Mouse (Mus musculus) testis, adult 2 months (tissue): ENCODE results near the gene Samd15. TPM values are rescaled to one million over a fixed set of nuclear protein-coding genes. Genes with fewer than 3 reads are reported as not detected.
"Not testable (repeated sequence)": the region's sequence is repeated elsewhere in the genome, so short reads cannot be mapped to it uniquely, and the experiment has no call there.

ENCODE experiments used
- H3K27ac ChIP-seq: fragments of 200-500 bp; 2 replicates; pipeline ENCODE4 v1.5.1; 2012; ENCODE audit warnings: low read depth, low read length; ENCODE audit not compliant: control insufficient read depth, insufficient read depth
- H3K27me3 ChIP-seq: fragments of 200-500 bp; 2 replicates; pipeline ENCODE4 v1.6.1; 2012; ENCODE audit warnings: mild to moderate bottlenecking, low read length, moderate library complexity; ENCODE audit not compliant: control insufficient read depth, insufficient read depth
- H3K36me3 ChIP-seq: fragments of 200-500 bp; 2 replicates; pipeline ENCODE4 v1.6.1; 2012; ENCODE audit warnings: mild to moderate bottlenecking, low read length; ENCODE audit not compliant: control insufficient read depth, insufficient read depth
- H3K4me1 ChIP-seq: fragments of 200-500 bp; 2 replicates; pipeline ENCODE4 v1.6.1; 2012; ENCODE audit warnings: low read length; ENCODE audit not compliant: control insufficient read depth, insufficient read depth
- H3K4me3 ChIP-seq: fragments of 200-500 bp; 2 replicates; pipeline ENCODE4 v1.5.1; 2012; ENCODE audit warnings: low read depth, mild to moderate bottlenecking, low read length, moderate library complexity, mixed read lengths; ENCODE audit not compliant: control insufficient read depth
- CTCF ChIP-seq: fragments of 200-500 bp; IDR thresholded peaks from 2 replicates; pipeline ENCODE4 v1.5.1; 2012; ENCODE audit warnings: low read depth, mild to moderate bottlenecking, inconsistent platforms, low read length, moderate library complexity; ENCODE audit not compliant: control insufficient read depth, insufficient read depth, insufficient replicate concordance
- POLR2A ChIP-seq: fragments of 200-500 bp; IDR thresholded peaks from 2 replicates; pipeline ENCODE4 v1.6.1; 2012; ENCODE audit warnings: low read depth, mild to moderate bottlenecking, inconsistent platforms, low read length, moderate library complexity; ENCODE audit not compliant: control insufficient read depth
- polyA plus RNA-seq: library from polyadenylated mRNA; depleted of rRNA; stranded (reverse); fragments of >200 nt; gene quantifications from 2 replicates; pipeline ENCODE4 v1.2.3, GENCODE M21; 2012

The Samd15 gene
- polyA plus RNA-seq, 1 experiment: 20.3 TPM

DNA sequence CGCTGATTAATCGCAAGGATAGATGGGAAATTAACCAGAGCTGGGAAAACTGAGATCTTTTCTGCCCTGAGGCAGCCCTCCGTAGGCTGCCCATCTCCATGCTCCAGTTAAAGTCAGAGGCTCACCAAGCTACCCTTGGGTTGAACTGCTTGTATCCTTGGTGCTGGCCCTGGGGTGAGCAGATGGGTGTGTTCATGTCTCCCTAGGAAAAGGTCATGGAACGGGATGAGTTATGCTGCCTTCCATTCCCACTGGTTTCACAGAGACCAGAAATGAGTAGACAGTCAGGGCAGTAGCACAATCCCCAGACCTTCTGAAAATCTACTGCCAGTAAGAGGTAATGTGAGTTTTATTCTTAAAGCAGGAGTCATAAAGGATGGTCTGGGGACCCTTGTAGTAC lies 21.9 kb upstream of the Samd15 start:
- no peak overlapping the region for H3K27ac ChIP-seq
- TF ChIP-seq CTCF (no peak), POLR2A (no peak)
- no peaks in the 10 kb centered on the region for H3K27me3 ChIP-seq

DNA sequence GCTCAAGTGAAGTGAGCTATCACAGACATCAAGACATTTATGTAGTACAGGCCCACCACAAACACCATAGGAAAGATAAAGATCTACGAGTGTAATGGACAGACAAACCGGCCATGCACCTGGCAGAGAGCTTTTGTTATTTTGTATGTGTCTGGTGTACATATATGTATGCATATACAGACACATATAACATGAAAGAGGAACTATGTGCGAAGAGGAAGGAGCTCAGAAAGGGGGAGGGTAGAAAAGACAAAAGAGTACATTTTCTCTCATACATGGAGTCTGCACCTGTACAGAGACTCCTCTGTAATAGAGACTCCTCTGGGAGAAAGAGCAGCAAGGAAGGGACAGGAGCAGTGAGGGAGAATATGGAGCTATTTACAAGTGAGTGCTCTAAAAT lies 6.5 kb upstream of the Samd15 start:
- Histone ChIP-seq H3K27ac (no peak overlapping the region), H3K36me3 (no peaks in the 10 kb centered on the region), H3K27me3 (no peaks in the 10 kb centered on the region), H3K4me3 (no peak overlapping the region), H3K4me1 (0 out of 2 replicates have a peak, but pooled peaks cover 2% of the 10 kb centered on the region)
- TF ChIP-seq CTCF: no peak
- no peak for TF ChIP-seq POLR2A

More for the DNA sequence above, 21.9 kb upstream of the Samd15 start:
- no peak overlapping the region for H3K4me3 ChIP-seq
- no peaks in the 10 kb centered on the region for H3K4me1 ChIP-seq
- no peaks in the 10 kb centered on the region for H3K36me3 ChIP-seq

DNA sequence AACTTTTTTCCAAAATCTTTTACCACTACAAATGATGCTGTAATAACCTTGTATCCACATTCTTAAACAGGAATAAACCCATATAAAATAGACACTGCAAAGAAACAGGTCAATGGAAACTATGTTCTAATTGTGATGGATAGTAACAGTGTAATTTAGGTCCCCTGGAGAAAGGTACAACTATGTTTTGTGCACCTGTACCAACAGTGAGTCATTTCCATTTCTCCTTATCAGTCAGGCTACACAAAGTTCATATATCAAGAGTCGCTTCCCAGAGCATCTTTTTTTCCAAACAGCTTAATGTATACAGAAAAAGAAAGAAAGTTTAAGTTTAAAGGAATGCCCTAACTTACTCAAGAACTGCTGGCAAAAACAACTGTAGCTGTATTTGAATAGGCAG lies 4.5 kb upstream of the Samd15 start:
- H3K4me1 ChIP-seq: peaks cover 4% of the 10 kb centered on the region; the same call in 1 of the 2 replicates
- no peaks in the 10 kb centered on the region for H3K36me3 ChIP-seq
- H3K4me3 ChIP-seq: no peak overlapping the region
- H3K27ac ChIP-seq: no peak overlapping the region
- TF ChIP-seq POLR2A (no peak), CTCF (no peak)
- H3K27me3 ChIP-seq: no peaks in the 10 kb centered on the region

DNA sequence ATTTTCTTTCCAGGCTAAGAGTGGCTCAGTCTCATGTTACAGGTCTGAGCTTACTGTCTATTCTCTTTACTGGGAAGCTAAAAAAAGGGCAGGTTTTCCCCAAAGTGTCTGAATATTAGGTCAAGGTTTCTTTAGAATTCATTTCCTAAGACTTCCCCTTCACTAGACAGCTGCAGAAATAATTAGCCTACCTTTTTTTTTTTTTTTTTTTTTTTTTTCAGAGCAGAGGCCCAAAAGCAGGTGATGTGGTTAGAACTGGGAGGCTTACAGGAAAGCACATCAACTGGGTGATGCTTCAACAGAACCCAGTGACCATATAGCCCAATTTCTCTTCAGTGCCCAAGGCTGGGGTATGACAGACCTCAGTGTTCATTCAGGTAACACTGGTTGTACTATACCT lies 3.2 kb upstream of the Samd15 start:
- Histone ChIP-seq H3K36me3 (no peaks in the 10 kb centered on the region; the same call in 1 of the 2 replicates), H3K4me3 (no peak overlapping the region), H3K27ac (no peak overlapping the region), H3K27me3 (no peaks in the 10 kb centered on the region), H3K4me1 (peaks cover 4% of the 10 kb centered on the region; the same call in 1 of the 2 replicates)
- TF ChIP-seq POLR2A: no peak

DNA sequence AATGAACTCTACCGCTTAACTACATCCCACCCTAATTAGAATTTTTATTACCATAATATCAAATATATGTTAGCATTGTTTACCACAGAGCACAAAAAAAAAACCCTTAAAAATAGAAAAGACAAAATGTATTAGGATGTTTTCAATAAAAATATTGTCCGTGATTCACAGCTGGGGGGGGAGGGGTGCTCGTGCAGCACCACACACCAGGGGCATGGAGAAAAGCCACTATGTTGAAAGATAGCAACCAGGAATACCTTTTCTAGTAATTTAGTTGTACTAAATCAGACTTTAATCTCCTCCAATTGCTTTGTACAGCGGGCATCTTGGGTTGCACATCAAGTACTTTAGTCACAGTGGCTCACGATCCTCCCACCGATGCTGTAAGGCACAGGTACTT lies 731 bp upstream of the Samd15 start:
- Histone ChIP-seq H3K27me3 (no peaks in the 10 kb centered on the region), H3K4me3 (peak overlapping the region; percentile 82), H3K27ac (no peak overlapping the region), H3K36me3 (peaks cover 2% of the 10 kb centered on the region), H3K4me1 (peaks cover 4% of the 10 kb centered on the region; the same call in 1 of the 2 replicates)
- no peak for TF ChIP-seq CTCF
- no peak for TF ChIP-seq POLR2A

DNA sequence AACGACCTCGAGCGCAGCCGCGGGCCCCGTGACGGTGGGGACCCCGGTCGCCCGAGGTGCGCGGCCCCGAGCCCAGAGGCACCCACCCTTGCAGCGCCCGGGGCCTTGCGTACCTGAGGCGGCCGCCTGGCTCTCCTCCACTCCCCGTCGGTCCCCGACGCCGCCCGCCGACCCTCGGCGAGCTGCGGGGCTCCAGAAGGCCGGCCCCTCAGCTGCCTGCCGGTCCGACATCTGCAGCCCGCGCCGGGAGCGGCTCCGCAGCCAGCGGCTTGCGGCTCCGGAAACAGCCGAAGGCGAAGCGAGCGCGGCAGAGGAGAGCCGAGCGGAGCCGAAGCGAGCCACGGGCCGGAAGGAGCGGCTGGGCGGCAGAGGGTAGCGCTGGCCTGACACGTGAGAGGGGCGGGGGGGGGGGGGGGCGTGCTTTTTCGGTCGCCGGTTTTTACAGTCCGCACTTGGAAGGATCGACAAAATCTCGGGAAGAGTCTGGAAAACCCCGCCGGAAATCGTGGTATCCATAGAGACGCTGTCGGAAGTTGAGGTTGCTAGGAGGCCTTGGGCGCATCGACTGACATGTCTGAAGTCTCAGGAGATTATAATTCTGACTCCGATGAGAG lies 557 bp downstream of the Samd15 start, which contains the start of gene Tmed8:
Gene Tmed8 (minus strand): TSS at position 482 of the 614 bp plus-strand sequence.
- Histone ChIP-seq H3K27ac (peak within 1 kb of the TSS; percentile 33), H3K4me3 (peak within 1 kb of the TSS; percentile 82)
- TF ChIP-seq POLR2A (no peak; the same call in 1 of the 2 replicates), CTCF (no peak)

DNA sequence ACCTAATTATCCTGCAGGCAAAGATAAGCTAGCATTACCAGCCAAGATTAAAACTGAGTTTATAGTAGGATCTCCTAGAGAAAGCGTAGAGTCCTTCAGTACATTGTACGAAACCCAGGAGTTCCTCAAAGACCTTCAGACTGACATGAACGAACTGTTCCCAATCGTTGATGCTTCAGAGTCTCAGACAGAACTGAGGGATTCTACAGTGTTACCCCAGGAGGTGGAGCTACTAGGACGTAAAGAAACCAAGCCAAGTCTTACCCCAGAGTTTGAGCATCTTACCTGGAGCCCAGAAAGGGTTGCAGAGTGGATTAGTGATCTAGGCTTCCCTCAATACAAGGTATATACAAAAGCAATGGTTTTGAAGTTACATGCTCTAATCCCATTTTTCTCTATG lies 2.2 kb downstream of the Samd15 start:
- Histone ChIP-seq H3K27me3 (no peaks in the 10 kb centered on the region), H3K27ac (no peak overlapping the region), H3K36me3 (peaks cover 2% of the 10 kb centered on the region), H3K4me3 (peak overlapping the region; percentile 16; the same call in 1 of the 2 replicates), H3K4me1 (peaks cover 4% of the 10 kb centered on the region; the same call in 1 of the 2 replicates)
- TF ChIP-seq POLR2A (no peak), CTCF (no peak)

More for the DNA sequence above, 557 bp downstream of the Samd15 start, which contains the start of gene Tmed8:
- Histone ChIP-seq H3K4me1 (peaks cover 4% of the 10 kb centered on the region; the same call in 1 of the 2 replicates), H3K36me3 (peaks cover 2% of the 10 kb centered on the region), H3K27me3 (no peaks in the 10 kb centered on the region)

DNA sequence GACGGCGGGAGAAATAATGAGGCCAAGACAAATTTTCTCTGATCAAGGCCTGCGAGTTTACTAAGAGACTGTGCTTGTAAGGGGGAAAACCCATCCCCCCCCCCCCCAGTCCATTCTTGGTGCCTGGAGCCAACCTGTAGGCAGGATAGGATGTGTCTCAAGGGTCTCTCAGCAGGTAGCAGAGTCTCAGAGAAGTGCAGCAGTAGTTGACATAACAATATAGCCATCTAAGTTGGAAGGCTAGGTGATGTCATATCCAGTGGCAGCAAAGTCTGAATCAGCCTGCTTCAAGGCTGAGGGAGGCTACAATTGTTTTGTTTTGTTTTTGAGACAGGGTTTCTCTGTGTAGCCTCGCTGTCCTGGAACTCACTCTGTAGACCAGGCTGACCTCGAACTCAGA lies 6.3 kb downstream of the Samd15 start:
- H3K4me1 ChIP-seq, H3K36me3 ChIP-seq, H3K27ac ChIP-seq, H3K4me3 ChIP-seq, H3K27me3 ChIP-seq: not testable (repeated sequence)
